Mouse (Mus musculus): ENCODE measurements at regions not wholly inside any gene's neighbourhood (a gene's known extent, or its start where the extent isn't known, plus 50 kb on each side); places are given as distances from the start of the nearest gene placed in this dataset.

GRCm38 (mm10) chr13:35383624-35384018 is 276.0 kb upstream of the Cdyl start:
- Histone ChIP-seq H3K27me3 (no peaks in the 10 kb centered on the region), H3K27ac (no peak overlapping the region), H3K4me3 (replicated peaks) (no peak overlapping the region), H3K9ac (no peak overlapping the region), H3K9me3 (replicated peaks) (no peaks in the 10 kb centered on the region), H3K4me2 (no peak overlapping the region), H3K36me3 (no peaks in the 10 kb centered on the region), H3K4me1 (replicated peaks) (peaks cover 6% of the 10 kb centered on the region; the same call in 1 of the 2 replicates)
- ATAC-seq (ENCODE audit: low read depth) (no peak), DNase-seq (no peak)
- WGBS (ENCODE audit: insufficient replicate concordance) = 56% methylated on average over 8 of the region's 8 CpGs

- Histone ChIP-seq H3K36me3 (no peaks in the 10 kb centered on the region), H3K4me3 (replicated peaks) (no peak overlapping the region), H3K4me2 (no peak overlapping the region), H3K9me3 (replicated peaks) (no peaks in the 10 kb centered on the region), H3K27me3 (no peaks in the 10 kb centered on the region), H3K9ac (no peak overlapping the region), H3K4me1 (replicated peaks) (peaks cover 11% of the 10 kb centered on the region), H3K27ac (no peak overlapping the region)
- WGBS (ENCODE audit: insufficient replicate concordance) = 11% methylated on average over 1 of the region's 1 CpGs
- no peak for DNase-seq
- ATAC-seq (ENCODE audit: low read depth) = no peak
These were observed 271.3 kb upstream of the Cdyl start for GRCm38 (mm10) chr13:35388380-35388779.

GRCm38 (mm10) chr13:35389781-35390525 is 269.7 kb upstream of the Cdyl start:
- peaks cover 8% of the 10 kb centered on the region for H3K4me1 ChIP-seq (replicated peaks)
- H3K27me3 ChIP-seq = no peaks in the 10 kb centered on the region
- H3K27ac ChIP-seq = no peak overlapping the region
- no peak for DNase-seq
- H3K36me3 ChIP-seq = no peaks in the 10 kb centered on the region
- no peak overlapping the region for H3K4me2 ChIP-seq
- H3K9ac ChIP-seq = no peak overlapping the region
- ATAC-seq (ENCODE audit: low read depth) = no peak
- no peaks in the 10 kb centered on the region for H3K9me3 ChIP-seq (replicated peaks)
- no peak overlapping the region for H3K4me3 ChIP-seq (replicated peaks)
- WGBS (ENCODE audit: insufficient replicate concordance) = 47% methylated on average over 6 of the region's 6 CpGs

- no peak for ATAC-seq (ENCODE audit: low read depth)
- no peak overlapping the region for H3K4me2 ChIP-seq
These were observed 269.1 kb upstream of the Cdyl start for GRCm38 (mm10) chr13:35390526-35390880.

GRCm38 (mm10) chr13:35392167-35392566 is 267.5 kb upstream of the Cdyl start:
- H3K4me1 ChIP-seq (replicated peaks) = peaks cover 8% of the 10 kb centered on the region
- 51% methylated on average over 6 of the region's 6 CpGs for WGBS (ENCODE audit: insufficient replicate concordance)

More at GRCm38 (mm10) chr13:35390526-35390880, 269.1 kb upstream of the Cdyl start:
- Histone ChIP-seq H3K36me3 (no peaks in the 10 kb centered on the region), H3K27ac (no peak overlapping the region), H3K27me3 (no peaks in the 10 kb centered on the region), H3K4me3 (replicated peaks) (no peak overlapping the region), H3K9ac (no peak overlapping the region), H3K4me1 (replicated peaks) (peaks cover 8% of the 10 kb centered on the region), H3K9me3 (replicated peaks) (no peaks in the 10 kb centered on the region)
- WGBS (ENCODE audit: insufficient replicate concordance) = 51% methylated on average over 4 of the region's 4 CpGs
- DNase-seq = no peak

GRCm38 (mm10) chr13:35395192-35395591 is 264.4 kb upstream of the Cdyl start:
- WGBS (ENCODE audit: insufficient replicate concordance) = 43% methylated on average over 4 of the region's 4 CpGs
- DNase-seq = no peak
- Histone ChIP-seq H3K27me3 (no peaks in the 10 kb centered on the region), H3K9ac (no peak overlapping the region), H3K9me3 (replicated peaks) (no peaks in the 10 kb centered on the region), H3K36me3 (no peaks in the 10 kb centered on the region), H3K4me1 (replicated peaks) (peaks cover 8% of the 10 kb centered on the region), H3K4me2 (no peak overlapping the region), H3K27ac (no peak overlapping the region), H3K4me3 (replicated peaks) (no peak overlapping the region)
- ATAC-seq (ENCODE audit: low read depth) = no peak

More at GRCm38 (mm10) chr13:35392167-35392566, 267.5 kb upstream of the Cdyl start:
- H3K4me3 ChIP-seq (replicated peaks) = no peak overlapping the region
- ATAC-seq (ENCODE audit: low read depth) (no peak), DNase-seq (no peak)
- H3K27me3 ChIP-seq = no peaks in the 10 kb centered on the region
- no peaks in the 10 kb centered on the region for H3K36me3 ChIP-seq
- no peaks in the 10 kb centered on the region for H3K9me3 ChIP-seq (replicated peaks)
- H3K27ac ChIP-seq = no peak overlapping the region
- no peak overlapping the region for H3K4me2 ChIP-seq
- H3K9ac ChIP-seq = no peak overlapping the region

GRCm38 (mm10) chr13:35395630-35396029 is 264.0 kb upstream of the Cdyl start:
- H3K27ac ChIP-seq = no peak overlapping the region
- ATAC-seq (ENCODE audit: low read depth) (no peak), DNase-seq (no peak)
- H3K4me3 ChIP-seq (replicated peaks) = no peak overlapping the region
- H3K4me2 ChIP-seq = no peak overlapping the region
- 36% methylated on average over 5 of the region's 5 CpGs for WGBS (ENCODE audit: insufficient replicate concordance)
- no peaks in the 10 kb centered on the region for H3K9me3 ChIP-seq (replicated peaks)
- H3K36me3 ChIP-seq = no peaks in the 10 kb centered on the region
- H3K9ac ChIP-seq = no peak overlapping the region
- H3K4me1 ChIP-seq (replicated peaks) = peaks cover 8% of the 10 kb centered on the region
- H3K27me3 ChIP-seq = no peaks in the 10 kb centered on the region

- Histone ChIP-seq H3K27me3 (no peaks in the 10 kb centered on the region), H3K9ac (no peak overlapping the region), H3K4me2 (no peak overlapping the region), H3K36me3 (no peaks in the 10 kb centered on the region), H3K4me3 (replicated peaks) (no peak overlapping the region), H3K27ac (no peak overlapping the region), H3K9me3 (replicated peaks) (no peaks in the 10 kb centered on the region), H3K4me1 (replicated peaks) (peaks cover under 1% of the 10 kb centered on the region; the same call in 1 of the 2 replicates)
- ATAC-seq (ENCODE audit: low read depth) = no peak
- no peak for DNase-seq
- 46% methylated on average over 2 of the region's 2 CpGs for WGBS (ENCODE audit: insufficient replicate concordance)
These were observed 262.5 kb upstream of the Cdyl start for GRCm38 (mm10) chr13:35397166-35397565.

GRCm38 (mm10) chr13:35398192-35398591 is 261.4 kb upstream of the Cdyl start:
- H3K9me3 ChIP-seq (replicated peaks) = no peaks in the 10 kb centered on the region
- no peak overlapping the region for H3K4me2 ChIP-seq
- 53% methylated on average over 8 of the region's 8 CpGs for WGBS (ENCODE audit: insufficient replicate concordance)
- H3K9ac ChIP-seq = no peak overlapping the region
- no peaks in the 10 kb centered on the region for H3K36me3 ChIP-seq
- no peak overlapping the region for H3K27ac ChIP-seq
- DNase-seq (no peak), ATAC-seq (ENCODE audit: low read depth) (no peak)
- H3K27me3 ChIP-seq = no peaks in the 10 kb centered on the region
- no peak overlapping the region for H3K4me3 ChIP-seq (replicated peaks)
- H3K4me1 ChIP-seq (replicated peaks) = no peaks in the 10 kb centered on the region

- H3K36me3 ChIP-seq = no peaks in the 10 kb centered on the region
- H3K9ac ChIP-seq = no peak overlapping the region
- DNase-seq = no peak
- no peak overlapping the region for H3K4me3 ChIP-seq (replicated peaks)
- no peaks in the 10 kb centered on the region for H3K27me3 ChIP-seq
- ATAC-seq (ENCODE audit: low read depth) = no peak
- H3K9me3 ChIP-seq (replicated peaks) = no peaks in the 10 kb centered on the region
- H3K27ac ChIP-seq = no peak overlapping the region
- no peaks in the 10 kb centered on the region for H3K4me1 ChIP-seq (replicated peaks)
- WGBS (ENCODE audit: insufficient replicate concordance) = 62% methylated on average over 2 of the region's 2 CpGs
- no peak overlapping the region for H3K4me2 ChIP-seq
These were observed 256.8 kb upstream of the Cdyl start for GRCm38 (mm10) chr13:35402856-35403255.

GRCm38 (mm10) chr13:35404428-35404827 is 255.2 kb upstream of the Cdyl start:
- Histone ChIP-seq H3K9me3 (replicated peaks) (no peaks in the 10 kb centered on the region), H3K4me2 (no peak overlapping the region), H3K4me1 (replicated peaks) (no peaks in the 10 kb centered on the region), H3K27ac (no peak overlapping the region), H3K4me3 (replicated peaks) (no peak overlapping the region), H3K36me3 (no peaks in the 10 kb centered on the region), H3K27me3 (no peaks in the 10 kb centered on the region), H3K9ac (no peak overlapping the region)
- DNase-seq (no peak), ATAC-seq (ENCODE audit: low read depth) (no peak)
- 59% methylated on average over 5 of the region's 5 CpGs for WGBS (ENCODE audit: insufficient replicate concordance)

- Histone ChIP-seq H3K4me3 (replicated peaks) (no peak overlapping the region), H3K27ac (no peak overlapping the region), H3K9me3 (replicated peaks) (no peaks in the 10 kb centered on the region), H3K4me1 (replicated peaks) (no peaks in the 10 kb centered on the region), H3K4me2 (no peak overlapping the region), H3K36me3 (no peaks in the 10 kb centered on the region), H3K27me3 (no peaks in the 10 kb centered on the region), H3K9ac (no peak overlapping the region)
- no peak for DNase-seq
- ATAC-seq (ENCODE audit: low read depth) = no peak
- 46% methylated on average over 1 of the region's 1 CpGs for WGBS (ENCODE audit: insufficient replicate concordance)
These were observed 254.2 kb upstream of the Cdyl start for GRCm38 (mm10) chr13:35405384-35405783.
